Mouse (Mus musculus) kidney, postnatal 36 days (tissue): ENCODE measurements around the gene Theg.

Experiments used
- DNase-seq, 2 experiments: peaks; one replicate each; pipeline ENCODE4 v3.0.0; 2021 to 2022; ENCODE audit warnings: mixed read lengths in 2 of 2

Theg gene

GRCm38 (mm10) chr10:79534426-79534825 is 52.7 kb downstream of the Theg start:
- DNase-seq: no peak

DNA sequence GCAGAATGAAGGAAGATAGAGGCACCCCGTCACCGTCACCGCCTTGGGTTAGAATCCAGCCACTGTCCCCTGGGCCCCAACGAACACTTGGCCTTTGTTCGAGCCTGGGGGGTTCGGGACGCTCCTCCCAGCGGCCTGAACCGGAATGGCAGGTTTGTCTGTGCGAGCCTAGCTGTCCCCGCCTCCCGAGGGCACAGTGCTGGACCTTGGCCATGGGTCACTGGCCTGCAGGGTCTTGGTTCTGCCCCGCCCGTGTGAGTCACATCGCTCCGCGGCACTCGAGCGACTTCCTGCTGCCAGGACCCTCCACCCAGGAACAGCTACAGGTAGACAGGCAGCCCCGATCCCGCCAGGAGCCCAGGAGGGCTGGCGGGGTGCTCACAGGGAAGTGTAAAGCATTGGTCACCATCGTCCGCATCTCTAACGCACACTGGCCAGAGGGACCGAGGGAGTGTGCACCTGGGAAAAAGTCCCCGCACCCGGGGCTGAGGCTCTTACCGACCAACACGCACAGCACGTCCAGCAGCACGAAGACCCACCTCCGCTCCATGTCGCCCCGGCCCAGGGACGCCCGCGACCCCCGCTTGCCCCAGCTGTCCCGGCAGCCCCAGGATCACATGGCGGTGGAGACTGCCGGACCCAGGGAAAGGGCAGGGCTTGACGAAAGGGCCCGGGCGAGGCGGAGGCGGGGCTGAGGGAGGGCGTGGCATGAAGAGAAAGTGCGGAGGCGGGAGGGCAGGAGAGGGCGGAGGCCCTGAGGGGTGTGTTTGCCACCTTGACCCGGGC is 53.8 kb downstream of the Theg start, which contains the start of gene Plpp2:
Plpp2 (minus strand) TSS at position 671 of the 786 bp plus-strand sequence.
- DNase-seq: peak; percentile 91 to 95

DNA sequence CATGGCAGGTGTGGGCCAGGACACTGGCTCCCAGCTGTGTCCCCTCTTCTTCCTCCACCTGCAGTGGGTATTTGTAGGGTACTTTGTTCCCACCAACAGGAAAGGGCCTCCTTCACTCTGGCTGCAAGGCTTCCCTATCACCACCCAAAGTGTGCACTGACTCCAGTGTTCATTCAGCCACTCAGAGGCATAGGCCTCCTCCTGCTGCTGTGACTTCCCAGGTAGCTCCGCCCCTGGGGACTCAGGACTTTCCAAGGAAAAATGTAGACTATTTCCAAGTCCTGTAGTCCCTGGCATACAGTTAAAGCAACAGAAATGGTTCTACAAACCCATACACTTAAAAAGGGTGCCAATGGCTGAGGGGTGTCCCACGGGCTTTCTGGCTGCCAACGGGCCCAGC is 54.5 kb downstream of the Theg start:
- DNase-seq: peak in 1 of 2 experiments; percentile 45

DNA sequence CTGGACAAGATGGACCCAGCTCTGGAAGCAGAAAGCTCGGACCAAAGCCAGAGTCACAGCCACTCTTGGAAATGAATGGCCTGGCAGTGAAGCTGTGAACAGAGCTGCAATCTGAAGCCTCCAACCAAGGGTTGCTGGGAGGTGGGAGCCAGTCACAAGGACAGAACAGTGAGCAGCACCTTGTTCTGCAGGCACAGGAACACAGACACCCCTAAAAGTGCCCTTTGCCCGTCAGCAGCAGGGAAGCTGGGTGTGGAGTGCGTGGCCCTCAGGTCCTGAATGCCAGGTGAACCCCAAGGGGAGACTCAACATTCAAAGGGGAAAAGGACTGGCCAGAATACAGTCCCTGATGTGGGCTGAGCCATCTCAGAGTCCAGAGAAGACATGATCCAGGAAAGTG is 55.5 kb downstream of the Theg start:
- DNase-seq: no peak

DNA sequence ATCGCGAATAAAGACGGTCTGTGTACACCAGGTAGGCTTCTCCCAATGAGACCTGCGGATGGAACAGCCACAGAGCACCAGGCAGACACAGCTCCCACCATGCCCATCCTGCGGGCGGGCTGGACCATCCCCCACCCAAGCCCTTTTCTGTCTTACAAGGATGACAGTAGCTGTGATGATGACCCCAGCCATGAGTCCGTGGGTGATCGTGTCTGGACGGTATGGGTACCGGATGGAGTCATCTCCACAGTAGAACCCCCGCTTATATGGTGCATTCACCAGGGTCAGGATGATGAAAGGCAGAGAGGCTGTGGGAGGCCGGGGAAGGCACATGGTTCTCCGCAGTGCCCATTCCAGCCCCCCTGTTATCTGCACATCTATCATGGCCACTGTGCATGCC is 56.4 kb downstream of the Theg start:
- no peak for DNase-seq

DNA sequence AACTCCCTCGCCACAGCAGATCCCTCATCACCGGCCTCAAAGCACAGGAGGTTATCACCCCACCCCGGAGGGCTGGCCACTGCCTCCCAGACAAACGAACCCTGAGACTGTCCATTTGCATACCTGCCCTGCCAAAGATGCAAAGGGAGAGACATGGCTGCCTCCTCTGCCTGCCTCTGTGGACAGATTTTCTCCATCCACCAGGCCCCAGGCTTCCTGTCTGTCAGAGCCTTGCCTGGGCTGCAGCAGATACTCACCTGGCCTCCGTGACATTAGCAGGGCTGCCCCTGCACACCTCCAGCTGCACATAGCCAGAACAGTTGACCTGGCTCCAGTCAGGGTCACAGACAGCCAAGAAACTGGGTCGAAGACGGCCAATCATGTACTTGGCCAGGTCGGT is 56.9 kb downstream of the Theg start:
- DNase-seq: no peak

GRCm38 (mm10) chr10:79528081-79528480 is 59.0 kb downstream of the Theg start:
- DNase-seq: no peak

DNA sequence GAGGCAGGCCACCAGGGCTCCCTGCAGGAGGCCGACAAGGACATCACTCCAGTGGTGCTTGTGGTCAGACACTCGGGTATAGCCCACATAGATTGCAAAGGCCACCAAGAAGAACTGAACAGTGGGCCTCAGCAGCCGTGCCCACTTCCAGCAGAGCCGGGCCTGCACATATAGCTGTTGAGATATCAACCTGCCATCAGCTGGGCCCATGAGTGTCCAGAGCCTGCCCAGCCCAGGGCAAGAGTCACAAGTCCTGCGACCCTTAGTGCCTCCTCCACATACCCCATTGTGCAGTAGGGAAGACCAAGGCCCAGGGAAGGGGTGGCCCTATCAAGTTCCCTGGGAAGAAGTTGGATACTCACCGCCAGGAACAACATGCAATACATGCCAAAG is 59.7 kb downstream of the Theg start:
- DNase-seq: no peak

GRCm38 (mm10) chr10:79526661-79527452 is 60.3 kb downstream of the Theg start:
- DNase-seq: no peak
